Mouse (Mus musculus) hindbrain, embryonic 10.5 days (tissue): ENCODE results near the gene Kcnj9. TPM values are rescaled to one million over a fixed set of nuclear protein-coding genes. Genes with fewer than 3 reads are reported as not detected.

Experiments used
- DNase-seq: peaks from one replicate; pipeline ENCODE4 v3.0.0-alpha.2; 2017; ENCODE audit warnings: low spot score
- H3K27ac ChIP-seq: fragments of 300-500 bp; sonication (generic); 2 replicates; pipeline ENCODE4 v1.5.1; 2016; ENCODE audit warnings: mild to moderate bottlenecking, moderate library complexity
- H3K27me3 ChIP-seq: fragments of 300-500 bp; sonication (generic); 2 replicates; pipeline ENCODE4 v1.6.1; 2016; ENCODE audit warnings: mild to moderate bottlenecking; ENCODE audit not compliant: poor library complexity, insufficient read depth, severe bottlenecking
- H3K36me3 ChIP-seq: fragments of 300-500 bp; sonication (generic); 2 replicates; pipeline ENCODE4 v1.6.1; 2016; ENCODE audit warnings: mild to moderate bottlenecking, moderate library complexity
- H3K4me1 ChIP-seq: fragments of 300-500 bp; sonication (generic); replicated peaks from 2 replicates; pipeline ENCODE4 v1.6.1; 2016; ENCODE audit warnings: mild to moderate bottlenecking
- H3K4me3 ChIP-seq: fragments of 300-500 bp; sonication (generic); 2 replicates; pipeline ENCODE4 v1.5.1; 2016; ENCODE audit warnings: mild to moderate bottlenecking, moderate library complexity
- H3K9me3 ChIP-seq: fragments of 300-500 bp; sonication (generic); 2 replicates; pipeline ENCODE4 v1.6.1; 2016; ENCODE audit warnings: mild to moderate bottlenecking, moderate library complexity
- WGBS: fragments of 180-500 bp; shearing (Covaris S2); methylation state at CpG from one replicate; pipeline ENCODE4 v1.1.7; 2016; 5-methylcytosine and 5-hydroxymethylcytosine counted together
- polyA plus RNA-seq: library from polyadenylated mRNA; unstranded; fragments of >200 nt; fragmentation: Nextera tagmentation; extraction: Ambion mirVana; gene quantifications from 2 replicates; pipeline ENCODE4 v1.2.1, GENCODE M21; 2016

The Kcnj9 gene
- polyA plus RNA-seq = 0.11 and 0.71 TPM in 2 replicates

- peak within 1 kb of the TSS; percentile 7; the same call in 1 of the 2 replicates for H3K4me3 ChIP-seq
- no peak for DNase-seq
- H3K27me3 ChIP-seq = peaks cover 86% of the 10 kb centered on the region
- peaks cover 37% of the 10 kb centered on the region for H3K4me1 ChIP-seq
- WGBS = 27% methylated on average over 9 of the region's 9 CpGs
- peak within 1 kb of the TSS; percentile 62 for H3K27ac ChIP-seq
- no peaks in the 10 kb centered on the region for H3K9me3 ChIP-seq
- no peaks in the 10 kb centered on the region for H3K36me3 ChIP-seq
Observed at GRCm38 (mm10) chr1:172329131-172329530, at the start of gene Kcnj9. Gene Kcnj9 (minus strand): TSS chr1:172329318.

GRCm38 (mm10) chr1:172376758-172377458 lies 47.8 kb upstream of the Kcnj9 start:
- peaks cover 25% of the 10 kb centered on the region for H3K4me1 ChIP-seq
- no peak for DNase-seq
- H3K27me3 ChIP-seq = no peaks in the 10 kb centered on the region; the same call in 1 of the 2 replicates
- peak overlapping the region; percentile 98 for H3K4me3 ChIP-seq
- no peaks in the 10 kb centered on the region for H3K9me3 ChIP-seq
- WGBS = 3% methylated on average over 62 of the region's 62 CpGs
- H3K36me3 ChIP-seq = peaks cover 37% of the 10 kb centered on the region
- peak overlapping the region; percentile 91 for H3K27ac ChIP-seq

- Histone ChIP-seq H3K4me1 (peaks cover 25% of the 10 kb centered on the region), H3K9me3 (no peaks in the 10 kb centered on the region), H3K27ac (peak within 1 kb of the TSS; percentile 91), H3K36me3 (peaks cover 30% of the 10 kb centered on the region), H3K4me3 (peak within 1 kb of the TSS; percentile 98), H3K27me3 (no peaks in the 10 kb centered on the region; the same call in 1 of the 2 replicates)
- WGBS = under 1% methylated on average over 39 of the region's 39 CpGs
- DNase-seq = peak; percentile 99
Observed at GRCm38 (mm10) chr1:172376198-172376667, 47.1 kb upstream of the Kcnj9 start, which contains the start of gene Pigm. Gene Pigm (plus strand): TSS chr1:172376546.

GRCm38 (mm10) chr1:172368768-172369418 lies 39.8 kb upstream of the Kcnj9 start:
- H3K4me3 ChIP-seq = no peak overlapping the region
- no peak overlapping the region for H3K27ac ChIP-seq
- WGBS = 30% methylated on average over 23 of the region's 23 CpGs
- no peaks in the 10 kb centered on the region for H3K36me3 ChIP-seq
- peaks cover 13% of the 10 kb centered on the region for H3K4me1 ChIP-seq
- peaks cover 20% of the 10 kb centered on the region for H3K27me3 ChIP-seq
- no peaks in the 10 kb centered on the region for H3K9me3 ChIP-seq
- peak; percentile 71 for DNase-seq

- Histone ChIP-seq H3K27ac (peak overlapping the region; percentile 31; the same call in 1 of the 2 replicates), H3K9me3 (no peaks in the 10 kb centered on the region), H3K36me3 (no peaks in the 10 kb centered on the region), H3K27me3 (peaks cover 30% of the 10 kb centered on the region), H3K4me3 (no peak overlapping the region), H3K4me1 (peaks cover 14% of the 10 kb centered on the region)
- WGBS = 11% methylated on average over 6 of the region's 6 CpGs
- peak; percentile 57 for DNase-seq
Observed at GRCm38 (mm10) chr1:172364684-172365083, 35.6 kb upstream of the Kcnj9 start.

GRCm38 (mm10) chr1:172358341-172358740 lies 29.2 kb upstream of the Kcnj9 start:
- 59% methylated on average over 10 of the region's 10 CpGs for WGBS
- Histone ChIP-seq H3K27ac (peak overlapping the region; percentile 60), H3K27me3 (peaks cover 30% of the 10 kb centered on the region), H3K9me3 (no peaks in the 10 kb centered on the region), H3K4me1 (peaks cover 48% of the 10 kb centered on the region), H3K36me3 (no peaks in the 10 kb centered on the region), H3K4me3 (no peak overlapping the region)
- no peak for DNase-seq

- WGBS = 6% methylated on average over 1 of the region's 1 CpGs
- peak; percentile 51 for DNase-seq
- Histone ChIP-seq H3K4me3 (no peak overlapping the region), H3K4me1 (peaks cover 55% of the 10 kb centered on the region), H3K9me3 (no peaks in the 10 kb centered on the region), H3K27me3 (peaks cover 32% of the 10 kb centered on the region), H3K36me3 (no peaks in the 10 kb centered on the region), H3K27ac (no peak overlapping the region)
Observed at GRCm38 (mm10) chr1:172357550-172357949, 28.4 kb upstream of the Kcnj9 start.

- Histone ChIP-seq H3K27me3 (peaks cover 35% of the 10 kb centered on the region), H3K4me1 (peaks cover 75% of the 10 kb centered on the region), H3K9me3 (no peaks in the 10 kb centered on the region), H3K36me3 (no peaks in the 10 kb centered on the region), H3K27ac (peak overlapping the region; percentile 60), H3K4me3 (no peak overlapping the region)
- DNase-seq = no peak
- WGBS = 42% methylated on average over 3 of the region's 3 CpGs
Observed at GRCm38 (mm10) chr1:172355336-172355735, 26.2 kb upstream of the Kcnj9 start.

GRCm38 (mm10) chr1:172352453-172352852 lies 23.3 kb upstream of the Kcnj9 start:
- peaks cover 76% of the 10 kb centered on the region for H3K4me1 ChIP-seq
- DNase-seq = no peak
- WGBS = 82% methylated on average over 3 of the region's 3 CpGs
- H3K36me3 ChIP-seq = no peaks in the 10 kb centered on the region
- peaks cover 27% of the 10 kb centered on the region for H3K27me3 ChIP-seq
- H3K4me3 ChIP-seq = no peak overlapping the region
- H3K27ac ChIP-seq = peak overlapping the region; percentile 66
- no peaks in the 10 kb centered on the region for H3K9me3 ChIP-seq

- 77% methylated on average over 6 of the region's 6 CpGs for WGBS
- H3K9me3 ChIP-seq = no peaks in the 10 kb centered on the region
- H3K4me1 ChIP-seq = peaks cover 76% of the 10 kb centered on the region
- H3K36me3 ChIP-seq = no peaks in the 10 kb centered on the region
- peak overlapping the region; percentile 93 for H3K27ac ChIP-seq
- H3K4me3 ChIP-seq = no peak overlapping the region
- no peak for DNase-seq
- H3K27me3 ChIP-seq = peaks cover 26% of the 10 kb centered on the region
Observed at GRCm38 (mm10) chr1:172352001-172352400, 22.9 kb upstream of the Kcnj9 start.

- H3K36me3 ChIP-seq = no peaks in the 10 kb centered on the region
- peak overlapping the region; percentile 37 for H3K4me3 ChIP-seq
- H3K9me3 ChIP-seq = no peaks in the 10 kb centered on the region
- H3K27ac ChIP-seq = peak overlapping the region; percentile 93
- H3K27me3 ChIP-seq = peaks cover 18% of the 10 kb centered on the region
- DNase-seq = peak; percentile 91
- peaks cover 65% of the 10 kb centered on the region for H3K4me1 ChIP-seq
- 5% methylated on average over 19 of the region's 19 CpGs for WGBS
Observed at GRCm38 (mm10) chr1:172349916-172350812, 21.0 kb upstream of the Kcnj9 start.

- DNase-seq = no peak
- 47% methylated on average over 5 of the region's 5 CpGs for WGBS
- Histone ChIP-seq H3K27ac (peak overlapping the region; percentile 93), H3K27me3 (peaks cover 18% of the 10 kb centered on the region), H3K4me3 (peak overlapping the region; percentile 37; the same call in 1 of the 2 replicates), H3K36me3 (no peaks in the 10 kb centered on the region), H3K9me3 (no peaks in the 10 kb centered on the region), H3K4me1 (peaks cover 59% of the 10 kb centered on the region)
Observed at GRCm38 (mm10) chr1:172349504-172349903, 20.4 kb upstream of the Kcnj9 start.
